Mouse (Mus musculus) inflammation-experienced regulatory T-cells, adult 6 months (primary cell): ENCODE data around the gene Brd4. TPM values are rescaled to one million over a fixed set of nuclear protein-coding genes. Genes with fewer than 3 reads are reported as not detected.
A peak's percentile ranks its signal among the peaks of the same experiment; 100 is the strongest.
"Not testable (repeated sequence)": the region's sequence is repeated elsewhere in the genome, so short reads cannot be mapped to it uniquely, and the experiment has no call there.

Source experiments
- ATAC-seq: one replicate; pipeline ENCODE4 v1.8.0; 2017
- polyA plus RNA-seq, 3 experiments: library from polyadenylated mRNA; unstranded; fragments of 100-300 nt; shearing (Covaris generic); gene quantifications; one replicate each; pipeline ENCODE4 v1.2.1; 2017

Gene Brd4
- polyA plus RNA-seq, 3 experiments from 2014 or later, result 58.7 to 77.4 (median 72.6) TPM

DNA sequence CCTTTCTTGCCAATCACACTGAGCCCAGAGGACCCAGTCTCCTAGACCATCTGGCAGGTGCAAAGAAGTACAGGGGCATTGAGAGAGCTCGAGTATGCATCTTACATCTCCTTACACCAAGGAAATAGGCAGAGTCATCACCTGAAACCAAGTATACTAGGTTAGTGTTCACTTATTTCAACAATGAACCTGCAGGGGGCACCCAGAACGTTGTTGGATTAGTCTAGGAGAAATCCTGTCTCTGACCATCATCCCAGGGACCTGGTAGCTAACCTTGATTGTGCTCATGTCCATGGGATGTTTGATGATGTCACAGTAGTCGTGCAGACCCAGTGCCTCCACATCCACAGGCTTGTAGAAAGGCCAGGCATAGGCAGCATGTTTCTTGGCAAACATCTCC lies 63.6 kb downstream of the Brd4 start:
- ATAC-seq, result no peak

DNA sequence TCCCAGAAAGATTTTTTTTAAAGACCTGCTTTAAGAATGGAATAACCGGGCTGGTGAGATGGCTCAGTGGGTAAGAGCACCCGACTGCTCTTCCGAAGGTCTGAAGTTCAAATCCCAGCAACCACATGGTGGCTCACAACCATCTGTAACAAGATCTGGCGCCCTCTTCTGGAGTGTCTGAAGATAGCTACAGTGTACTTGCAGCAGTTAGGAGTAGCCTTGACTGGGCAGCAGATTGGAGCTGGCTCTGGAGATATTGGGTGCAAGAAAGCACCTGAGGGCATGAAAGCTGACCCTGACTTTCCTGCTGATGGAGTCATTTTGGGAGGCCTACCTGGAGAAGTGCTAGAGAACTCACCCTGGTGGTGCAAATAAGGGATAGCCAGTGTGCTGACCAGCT lies 68.9 kb downstream of the Brd4 start:
- not testable (repeated sequence) for ATAC-seq

DNA sequence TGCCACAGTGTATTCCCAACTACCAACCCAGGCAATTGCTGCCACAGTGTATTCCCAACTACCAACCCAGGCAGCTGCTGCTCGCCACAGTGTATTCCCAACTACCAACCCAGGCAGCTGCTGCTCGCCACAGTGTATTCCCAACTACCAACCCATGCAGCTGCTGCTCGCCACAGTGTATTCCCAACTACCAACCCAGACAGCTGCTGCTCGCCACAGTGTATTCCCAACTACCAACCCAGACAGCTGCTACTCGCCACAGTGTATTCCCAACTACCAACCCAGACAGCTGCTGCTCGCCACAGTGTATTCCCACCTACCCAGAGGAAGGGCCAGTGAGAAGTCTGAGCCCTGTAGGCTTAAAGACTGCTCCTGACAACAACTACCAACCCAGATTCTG lies 73.0 kb downstream of the Brd4 start:
- not testable (repeated sequence) for ATAC-seq

DNA sequence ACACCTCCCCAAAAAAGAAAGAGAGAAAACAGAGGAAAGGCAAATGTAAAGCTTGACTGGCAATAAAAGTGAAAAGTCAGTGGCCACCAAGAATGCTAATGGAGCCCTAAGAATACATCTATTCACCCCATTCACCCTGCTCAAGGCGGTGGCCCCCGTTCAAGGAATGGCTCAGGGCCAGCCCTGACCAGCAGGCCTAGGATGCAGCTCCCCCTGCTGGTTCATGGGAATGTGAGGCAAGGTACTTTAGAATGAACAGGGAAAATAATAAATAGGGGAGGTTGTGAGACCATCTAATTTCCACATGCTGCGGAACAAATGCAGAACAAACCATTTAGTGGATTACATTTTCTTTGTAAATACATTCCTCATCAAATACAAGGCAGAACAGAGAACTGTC lies 74.8 kb downstream of the Brd4 start:
- ATAC-seq, result no peak

DNA sequence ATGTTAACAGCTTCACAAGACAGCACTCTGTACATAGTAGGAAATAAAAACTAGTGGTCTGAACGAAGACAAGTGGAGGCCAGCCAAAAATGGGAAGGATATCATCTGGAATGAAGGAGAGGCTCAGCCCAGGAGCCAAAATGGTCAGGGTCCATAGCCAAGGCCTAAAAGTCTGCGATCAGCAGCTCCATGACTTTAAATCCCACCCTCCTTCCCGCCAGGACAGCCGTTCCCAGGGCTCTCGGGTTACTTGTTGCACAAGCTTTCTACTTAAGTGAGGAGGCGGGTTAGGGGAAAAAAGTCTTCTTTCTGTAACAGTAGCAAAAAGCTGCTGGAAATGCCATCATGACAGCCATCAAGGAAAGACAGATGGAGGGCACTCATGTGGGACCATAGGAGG lies 75.4 kb downstream of the Brd4 start:
- ATAC-seq, result no peak

DNA sequence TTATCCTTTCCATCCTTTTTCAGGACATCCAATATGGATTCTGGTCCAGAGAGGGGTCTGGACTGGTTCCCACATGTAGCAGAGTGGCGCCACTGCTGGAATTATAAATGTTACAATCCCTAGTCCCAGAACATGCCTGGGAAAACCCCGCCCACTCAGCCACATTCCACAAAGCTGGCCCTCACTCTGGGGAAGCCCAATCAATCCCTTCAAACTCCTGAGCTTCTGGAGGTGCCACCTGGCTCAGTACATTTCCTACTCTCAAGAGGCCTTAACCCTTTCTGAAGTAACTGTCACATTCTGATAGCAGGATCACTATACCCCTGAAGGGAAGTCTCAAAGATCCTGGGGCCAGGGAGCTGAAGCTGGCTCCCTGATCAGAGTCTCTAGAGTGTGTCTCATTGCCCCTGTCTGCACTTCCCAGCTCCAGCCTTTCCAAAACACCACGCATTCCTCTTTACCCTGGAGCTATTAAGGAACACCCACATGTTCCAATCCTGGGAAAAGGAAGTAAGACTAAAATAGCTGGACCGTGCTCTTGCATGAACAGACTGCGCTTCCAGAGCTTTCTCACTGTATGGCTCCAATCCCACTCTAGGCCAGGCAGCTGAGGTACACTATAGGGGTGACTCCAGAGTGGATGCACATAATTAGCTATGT lies 76.8 kb downstream of the Brd4 start:
- no peak for ATAC-seq

DNA sequence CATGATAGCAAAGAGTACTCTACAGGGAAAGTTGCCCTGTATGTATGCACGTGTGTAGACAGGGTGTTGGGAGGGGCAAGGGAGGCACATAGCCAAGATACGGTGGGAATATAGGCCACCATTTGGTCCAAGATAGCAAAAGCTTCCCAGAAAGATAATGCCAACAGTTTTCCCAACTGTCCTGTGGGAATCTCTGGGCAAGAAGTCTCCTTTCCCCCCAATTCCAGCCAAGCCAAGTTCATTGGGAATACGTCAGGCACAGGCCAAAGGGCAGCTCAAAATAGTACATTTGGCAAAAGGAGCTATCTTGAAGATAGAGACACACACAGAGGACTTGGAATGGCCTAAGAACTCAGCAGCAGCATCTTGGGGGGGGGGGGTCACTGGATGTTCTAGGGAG lies 79.2 kb downstream of the Brd4 start:
- no peak for ATAC-seq

DNA sequence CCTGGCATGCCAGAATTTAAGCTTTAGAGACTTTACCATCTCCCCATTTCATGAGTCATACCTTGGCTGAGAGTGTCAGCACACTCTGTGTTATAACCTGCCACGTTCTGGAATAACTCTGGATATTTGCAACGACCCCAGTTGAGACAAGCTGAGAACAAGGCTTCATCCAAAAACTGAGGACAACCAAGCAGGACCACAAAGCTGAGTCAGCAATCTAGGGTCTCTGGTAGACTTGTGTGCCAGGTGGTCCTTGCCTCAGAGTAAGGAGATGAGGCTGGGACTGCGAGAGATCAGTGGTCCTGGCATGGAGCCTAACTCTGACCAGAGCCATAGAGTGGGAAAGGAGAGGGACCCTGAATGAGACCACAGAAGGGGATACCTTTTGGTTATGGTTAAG lies 81.5 kb downstream of the Brd4 start:
- ATAC-seq, result no peak

DNA sequence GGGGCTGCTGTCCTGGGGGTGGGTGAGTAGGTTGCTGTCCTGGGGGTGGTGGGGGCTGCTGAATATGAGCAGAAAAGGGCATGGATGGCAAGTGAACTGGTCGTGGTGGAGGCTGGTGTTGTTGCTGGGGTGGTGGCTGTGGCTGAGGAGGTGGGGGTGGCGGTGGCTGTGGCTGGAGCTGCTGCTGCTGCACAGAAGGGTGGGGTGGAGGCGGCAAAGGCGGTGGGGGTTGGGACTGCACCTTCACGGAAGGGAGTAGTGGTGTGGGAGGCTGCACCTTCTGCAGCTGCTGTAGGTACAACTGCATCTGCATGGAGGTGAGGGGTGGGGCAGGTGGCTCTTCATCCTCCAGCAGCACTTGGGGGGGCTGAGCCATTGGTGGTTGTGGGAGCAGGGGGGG lies 83.4 kb downstream of the Brd4 start:
- ATAC-seq, result no peak

DNA sequence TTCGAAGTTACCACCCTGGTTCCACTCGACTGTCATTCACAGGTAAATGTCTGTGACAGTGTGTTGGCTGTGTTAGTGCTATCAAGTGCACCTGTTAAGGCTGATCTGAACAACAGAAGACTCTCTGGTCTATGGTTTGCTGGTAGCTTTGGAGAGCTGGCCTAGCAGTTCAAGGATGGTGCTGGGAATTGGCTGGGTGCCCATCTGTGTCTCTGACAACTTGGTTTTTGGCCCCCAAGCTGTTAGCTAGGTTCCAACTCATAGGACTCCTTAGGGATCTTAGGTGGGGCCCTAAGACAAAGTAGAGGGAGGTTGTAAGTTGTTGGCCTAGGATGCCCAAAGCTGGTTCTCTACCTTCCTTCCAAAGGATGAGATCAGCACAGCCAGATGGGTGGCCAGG lies 84.7 kb downstream of the Brd4 start:
- ATAC-seq, result no peak

DNA sequence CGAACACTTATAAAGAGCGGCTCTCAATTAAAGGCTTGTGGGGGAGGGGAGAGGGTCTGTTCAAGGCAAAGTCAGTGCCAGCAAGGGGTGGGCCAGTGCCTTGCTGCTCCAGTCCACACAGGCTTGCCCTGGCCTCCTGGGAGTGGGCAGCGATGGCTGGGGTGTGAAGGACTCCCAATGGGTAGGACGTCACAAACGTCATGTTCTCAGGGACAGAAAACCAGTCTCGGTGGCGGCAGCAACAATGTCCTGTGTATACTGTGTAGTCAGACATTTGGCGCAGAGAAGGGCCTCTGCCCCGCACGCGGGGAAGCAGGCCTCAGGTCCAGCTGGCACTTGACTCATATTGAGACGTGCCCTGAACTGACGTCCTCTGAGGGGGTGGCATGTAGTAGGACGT lies 87.4 kb downstream of the Brd4 start:
- no peak for ATAC-seq

DNA sequence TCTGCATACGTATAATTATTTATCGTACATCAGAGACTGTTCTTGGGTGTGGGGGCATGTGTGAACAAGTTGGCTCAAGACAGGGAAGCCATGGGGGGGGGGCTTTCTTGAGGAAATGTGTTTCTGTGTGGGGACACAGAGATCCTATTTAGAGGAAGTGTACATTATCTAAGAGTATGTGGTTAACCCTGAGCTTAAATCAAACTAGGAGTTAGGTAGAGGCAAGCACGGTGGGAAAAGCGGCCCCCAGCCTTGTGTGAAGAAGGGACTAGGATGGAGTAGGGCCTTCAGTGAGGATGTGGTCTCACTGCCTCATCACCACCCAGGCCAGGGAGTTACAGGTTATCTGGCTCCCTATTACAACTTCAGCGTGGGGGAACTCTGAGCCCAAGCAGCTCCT lies 88.8 kb downstream of the Brd4 start:
- ATAC-seq, result no peak

DNA sequence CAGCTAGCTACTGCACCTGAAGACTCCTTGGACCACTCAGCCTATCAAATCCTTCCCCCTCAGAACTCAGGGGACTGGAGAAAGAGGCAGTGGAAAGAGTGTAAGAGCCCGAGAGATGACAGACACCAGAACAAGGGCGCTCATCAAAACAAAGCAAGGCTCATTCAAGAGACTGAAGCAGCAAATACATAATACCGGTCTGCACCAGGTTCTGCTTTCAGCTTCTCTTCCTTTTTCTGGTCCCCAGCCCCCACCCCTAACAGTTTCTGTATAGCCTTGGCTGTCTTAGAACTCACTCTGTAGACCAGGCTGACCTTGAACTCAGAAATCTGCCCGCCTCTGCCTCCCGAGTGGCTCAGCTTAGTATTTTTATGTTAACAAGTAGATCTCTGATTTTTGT lies 91.5 kb downstream of the Brd4 start:
- ATAC-seq, result no peak

DNA sequence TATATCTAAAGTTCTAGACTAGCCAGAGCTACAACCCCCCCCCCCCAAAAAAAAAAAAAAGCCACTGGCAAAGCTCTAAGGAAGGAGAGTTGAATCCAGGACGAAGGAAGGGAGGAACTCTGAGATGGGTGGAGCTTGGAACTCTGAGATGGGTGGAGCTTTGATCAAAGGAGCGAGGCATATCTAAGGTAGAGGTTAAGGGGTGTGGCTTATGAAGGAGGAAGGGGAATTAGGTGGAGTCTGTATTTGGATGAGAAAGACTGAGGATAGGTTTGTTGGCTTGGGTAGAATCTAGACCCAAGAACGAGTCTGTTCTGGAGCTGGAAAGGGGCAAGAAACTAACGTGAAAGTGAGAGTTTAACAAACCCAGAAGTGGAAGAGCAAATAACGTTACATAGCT lies 94.7 kb downstream of the Brd4 start:
- no peak for ATAC-seq

DNA sequence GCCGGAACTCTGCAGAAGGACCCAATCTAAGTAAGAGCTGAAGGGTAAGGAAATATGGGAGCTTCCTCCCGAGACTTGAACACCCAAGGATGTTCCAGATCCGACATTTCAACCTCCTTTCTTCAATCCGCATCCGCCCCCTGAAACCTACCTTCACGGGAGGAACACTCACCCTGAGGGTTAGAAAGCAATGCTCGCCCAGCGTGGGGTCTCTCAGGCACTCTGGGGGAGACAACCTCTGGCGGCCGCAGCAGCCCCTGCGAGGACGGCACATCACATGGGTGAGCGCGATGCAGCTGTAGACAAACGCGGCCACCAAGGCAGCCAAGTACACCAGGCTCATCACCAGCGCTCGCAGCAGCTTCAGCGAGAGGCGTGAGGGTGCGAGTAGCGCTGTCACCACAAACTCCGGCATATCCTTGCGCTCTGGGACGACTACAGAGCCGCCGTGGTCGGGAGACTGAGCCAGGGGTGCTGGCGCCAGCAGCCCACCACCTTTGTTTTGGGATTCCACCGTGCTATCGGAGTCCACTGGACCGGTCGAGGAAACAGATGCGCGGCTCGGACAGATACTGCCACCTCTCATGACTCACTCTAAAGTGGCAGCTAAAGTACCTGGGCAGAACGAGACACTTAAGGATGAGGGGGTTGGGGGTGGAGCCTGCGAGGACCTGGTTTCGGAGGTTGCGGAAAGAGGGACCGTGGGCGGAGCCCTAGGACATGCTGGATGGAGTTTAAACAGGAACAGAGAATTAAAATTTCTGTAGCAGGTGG lies 95.5 kb downstream of the Brd4 start, which contains the start of gene Ephx3:
Gene Ephx3, minus strand, starts transcription at position 687 of the 774 bp plus-strand sequence.
- peak; percentile 35 for ATAC-seq

DNA sequence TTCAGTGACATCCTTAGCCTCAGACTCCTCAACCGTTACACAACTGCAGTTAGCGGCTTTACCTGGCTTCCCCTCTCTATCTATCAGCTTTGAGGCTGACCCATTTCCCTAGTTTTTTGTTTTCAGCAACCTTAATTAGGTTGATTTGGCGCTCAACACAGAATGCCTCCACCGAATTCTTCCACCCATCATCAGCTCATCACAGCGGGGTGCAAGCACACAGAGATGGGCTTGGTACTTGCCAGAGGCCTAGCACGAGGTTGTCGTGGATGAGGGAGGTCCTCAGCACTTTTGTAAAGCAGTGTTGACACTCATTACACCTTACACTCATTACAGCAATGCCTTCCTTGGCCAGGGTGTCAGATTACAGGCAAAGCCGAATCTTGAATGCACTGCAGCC lies 101.5 kb downstream of the Brd4 start:
- ATAC-seq, result no peak

DNA sequence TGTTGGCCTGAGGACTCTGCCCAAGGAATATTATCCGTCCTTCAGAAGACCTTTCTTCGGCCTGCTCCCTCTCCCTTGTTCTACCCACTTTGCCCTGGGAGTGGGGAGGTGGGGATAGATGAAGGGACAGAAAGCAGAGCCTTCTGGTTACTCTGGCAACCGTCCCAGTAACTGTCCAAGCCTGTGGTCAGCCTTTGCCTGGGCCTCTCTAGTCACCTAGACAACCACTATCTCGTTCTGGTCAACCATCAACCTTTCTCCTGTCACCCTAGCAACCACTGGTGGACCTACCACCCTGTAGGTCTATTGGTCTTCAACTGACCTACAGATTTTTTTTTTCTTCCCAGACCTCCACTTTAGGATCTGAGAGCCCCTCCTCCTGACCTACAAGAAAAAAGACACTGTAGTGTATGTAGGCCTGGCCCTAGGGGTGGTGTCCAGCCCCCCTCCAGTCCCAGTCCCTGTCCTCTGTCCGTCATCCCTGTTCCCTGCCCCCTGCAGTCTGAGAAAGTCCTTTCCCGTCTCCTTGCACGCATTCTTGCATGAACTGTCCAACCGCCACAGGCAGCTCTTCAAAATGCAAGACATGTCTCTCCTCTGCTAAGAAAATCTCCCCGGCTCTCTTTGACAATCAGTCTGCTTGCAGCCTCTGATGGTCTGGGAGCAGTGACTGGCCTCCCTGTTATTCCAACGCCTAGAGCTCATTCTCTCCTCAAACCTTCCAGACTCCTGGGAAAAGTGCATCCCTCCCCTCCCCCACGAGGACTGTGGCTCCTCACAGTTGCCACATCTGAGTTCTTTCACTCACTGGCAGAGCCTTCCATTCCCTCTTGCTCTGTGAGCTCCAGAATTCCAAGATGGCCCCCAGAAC lies 104.7 kb downstream of the Brd4 start:
- ATAC-seq, result no peak

DNA sequence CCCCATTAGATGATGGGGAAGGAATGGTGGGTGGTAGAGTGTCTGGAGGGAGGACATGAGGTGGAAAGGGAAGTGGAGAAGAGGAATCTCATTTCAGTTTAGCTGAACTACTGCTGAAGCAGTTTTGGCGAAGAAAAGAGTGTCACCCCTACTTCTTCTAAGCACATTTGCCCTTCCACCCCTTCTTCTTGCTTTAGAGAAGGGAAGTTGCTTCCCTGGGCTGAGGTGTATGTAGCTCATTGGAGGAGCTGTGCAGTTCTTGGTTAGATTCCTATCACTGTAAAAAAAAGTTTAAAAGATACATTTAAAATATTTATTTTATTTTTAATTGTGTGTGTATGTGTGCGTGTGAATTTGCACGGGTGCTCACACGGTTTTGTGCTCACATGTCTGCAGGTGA lies 107.6 kb downstream of the Brd4 start:
- ATAC-seq, result no peak

DNA sequence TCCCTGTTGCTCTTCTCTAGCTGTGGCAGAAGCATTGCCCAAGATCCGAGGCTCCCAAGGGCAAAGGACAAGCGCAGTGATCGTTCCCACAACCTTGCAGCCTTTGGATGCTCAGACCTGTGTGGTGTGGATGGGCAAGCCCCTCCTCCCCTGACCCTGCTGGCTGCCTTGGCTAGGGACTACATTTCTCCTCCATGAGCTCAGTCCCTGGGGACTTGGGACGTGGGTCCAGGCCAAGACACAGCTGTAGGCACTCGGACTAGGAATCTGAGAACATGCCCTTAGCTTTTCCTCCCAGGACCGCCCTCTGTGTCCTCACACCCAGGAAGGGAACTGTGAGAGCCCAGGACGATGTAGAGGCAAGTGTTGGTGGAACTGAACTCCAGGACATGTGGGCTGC lies 111.4 kb downstream of the Brd4 start:
- no peak for ATAC-seq

DNA sequence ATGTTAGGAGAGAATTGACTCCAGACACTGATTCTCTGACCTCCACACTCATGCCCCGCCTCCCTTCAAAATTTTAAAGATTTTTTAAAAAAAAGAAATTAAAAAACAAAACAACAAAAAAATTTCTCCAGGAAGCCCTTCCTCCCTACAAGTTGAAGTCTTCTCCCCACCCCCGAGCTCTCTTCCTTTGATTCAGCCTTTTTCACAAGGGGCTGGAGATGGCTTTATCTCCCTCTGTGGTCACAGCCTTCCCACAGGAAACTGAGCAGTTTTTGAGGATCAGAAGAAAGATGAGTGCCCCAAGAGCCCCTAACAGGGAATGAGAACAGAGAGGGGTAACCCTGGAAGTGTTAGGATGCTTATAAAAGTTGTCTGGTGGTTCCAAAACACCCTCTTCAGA lies 112.0 kb downstream of the Brd4 start:
- ATAC-seq, result no peak

DNA sequence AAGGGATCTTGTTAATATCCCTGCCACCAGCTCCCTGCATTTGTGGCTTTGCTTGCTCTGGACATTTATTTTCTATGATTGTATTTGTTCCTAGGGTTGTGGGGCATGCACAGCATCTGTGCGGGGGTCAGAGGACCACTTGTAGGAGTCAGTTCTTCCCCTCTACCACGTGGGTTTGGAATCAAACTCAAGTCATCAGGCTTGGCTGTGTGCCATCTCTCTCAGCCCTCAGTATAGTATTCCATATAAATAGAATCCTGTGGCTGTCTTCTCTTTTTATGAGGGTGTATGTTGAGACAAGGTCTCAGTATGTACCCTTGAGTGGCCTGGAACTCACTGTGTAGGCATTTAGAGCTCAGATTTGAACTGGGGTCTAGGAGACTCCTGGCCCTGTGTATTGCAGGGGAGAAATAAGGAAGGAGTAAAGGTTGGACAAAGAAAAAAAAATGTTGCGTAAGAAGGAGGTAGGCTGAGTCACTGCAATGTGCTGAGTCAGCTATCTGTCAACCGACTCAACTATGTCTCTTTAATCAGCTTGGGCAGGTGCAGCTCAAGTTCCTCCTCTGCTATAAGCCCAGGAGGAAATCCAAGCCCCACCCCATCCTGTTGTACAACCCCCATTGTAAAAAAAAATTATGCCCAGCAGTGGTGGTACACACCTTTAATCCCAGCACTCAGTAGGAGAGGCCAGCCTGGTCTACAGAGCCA lies 114.8 kb downstream of the Brd4 start:
- no peak for ATAC-seq

DNA sequence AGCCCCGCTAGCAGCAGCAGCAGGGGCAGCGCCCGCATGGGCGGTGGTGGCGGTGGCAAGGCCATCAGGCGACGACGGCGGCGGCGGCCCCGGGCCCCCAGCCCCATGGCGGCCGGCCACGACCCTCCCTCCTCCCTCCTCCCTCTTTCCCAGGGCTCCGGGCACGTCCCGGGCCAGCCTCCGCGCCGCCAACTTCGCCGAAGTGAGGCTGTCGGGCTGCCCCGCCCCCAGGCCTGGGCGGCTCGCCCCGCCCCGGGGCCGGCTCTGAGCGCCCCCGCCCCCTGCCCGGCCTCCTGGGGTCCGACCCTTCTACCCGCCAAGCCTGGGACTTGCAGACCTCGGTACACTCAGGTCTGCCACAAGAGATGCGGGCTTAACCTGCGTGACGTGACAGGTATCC lies 117.8 kb downstream of the Brd4 start, which contains the start of gene Notch3:
Gene Notch3, minus strand, starts transcription at position 166 of the 400 bp plus-strand sequence.
- no peak for ATAC-seq
